Mouse (Mus musculus) urinary bladder, postnatal 25 days (tissue): ENCODE results near the gene Ing1.
"Not testable (repeated sequence)": the region's sequence is repeated elsewhere in the genome, so short reads cannot be mapped to it uniquely, and the experiment has no call there.

Experiments used
- DNase-seq: peaks from one replicate; pipeline ENCODE4 v3.0.0; 2022; ENCODE audit warnings: low spot score

Gene Ing1

DNA sequence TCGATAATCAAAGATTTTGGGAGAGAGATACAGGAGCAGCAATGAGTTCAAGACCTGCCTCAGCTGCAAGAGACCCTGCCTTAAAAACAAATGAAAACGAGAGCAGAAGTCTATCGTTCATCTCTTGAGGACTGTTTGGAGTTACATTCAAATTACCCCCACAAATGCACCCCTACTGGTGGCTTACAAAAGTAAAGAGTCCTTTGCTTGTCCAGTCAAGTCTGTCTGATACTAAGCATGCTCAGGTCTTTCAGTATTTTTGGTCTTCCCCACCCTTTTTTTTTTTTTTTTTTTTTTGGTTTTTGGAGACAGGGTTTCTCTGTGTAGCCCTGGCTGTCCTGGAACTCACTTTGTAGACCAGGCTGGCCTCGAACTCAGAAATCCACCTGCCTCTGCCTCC lies 3.9 kb upstream of the Ing1 start:
- not testable (repeated sequence) for DNase-seq

GRCm38 (mm10) chr8:11552390-11552789 lies 3.0 kb upstream of the Ing1 start:
- no peak for DNase-seq

GRCm38 (mm10) chr8:11555720-11556591 lies 585 bp downstream of the Ing1 start:
- peak; percentile 94 for DNase-seq

DNA sequence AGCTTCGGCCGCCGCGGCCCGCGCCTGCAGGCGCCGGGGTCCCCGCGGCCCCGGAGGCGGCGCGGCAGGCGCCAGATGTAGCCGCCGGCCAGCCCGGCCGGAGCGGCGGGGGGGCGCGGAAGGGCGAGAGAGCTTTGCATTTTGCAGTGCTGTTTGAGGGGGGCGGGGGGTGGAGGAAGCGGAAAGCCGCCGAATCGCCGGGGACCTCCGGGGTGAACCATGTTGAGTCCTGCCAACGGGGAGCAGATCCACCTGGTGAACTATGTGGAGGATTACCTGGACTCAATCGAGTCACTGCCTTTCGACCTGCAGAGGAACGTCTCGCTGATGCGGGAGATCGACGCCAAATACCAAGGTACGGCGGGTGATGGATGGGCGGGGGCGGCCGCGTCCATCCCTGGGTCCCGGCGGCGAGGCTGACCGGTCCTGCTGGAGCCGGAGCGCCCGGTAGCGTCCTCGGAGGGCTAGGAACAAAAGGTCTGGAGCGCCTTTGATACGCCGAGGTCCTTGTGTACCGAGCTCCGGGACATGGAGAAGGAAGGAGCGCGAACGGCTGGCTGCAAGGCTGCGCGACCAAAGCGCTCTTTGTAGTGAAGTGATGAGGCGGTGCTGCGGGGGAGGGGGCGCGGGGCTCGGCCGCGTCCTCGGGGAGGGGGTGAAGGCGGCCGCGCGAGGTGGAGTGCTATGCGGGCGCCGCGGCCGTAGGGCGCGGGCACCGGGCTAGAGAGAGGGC lies 1.5 kb downstream of the Ing1 start:
- DNase-seq: peak; percentile 33

DNA sequence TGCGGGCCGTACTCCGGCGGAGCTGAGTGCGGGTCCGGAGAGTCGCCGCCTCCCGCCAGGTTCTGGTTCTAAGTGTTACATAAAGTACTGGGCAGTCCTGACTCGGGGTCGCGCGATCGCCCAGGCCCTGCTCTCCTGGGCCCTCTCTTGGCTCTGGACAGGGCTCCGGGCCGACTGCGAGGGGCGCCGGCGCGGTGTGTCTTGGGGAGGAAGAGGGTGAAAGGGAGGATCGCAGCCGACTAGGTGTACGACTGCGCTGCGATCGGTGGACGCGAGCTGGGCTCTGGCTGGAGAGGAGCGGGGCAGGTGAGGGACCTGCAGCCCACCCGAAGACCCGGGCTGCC lies 2.0 kb downstream of the Ing1 start:
- peak; percentile 42 for DNase-seq

DNA sequence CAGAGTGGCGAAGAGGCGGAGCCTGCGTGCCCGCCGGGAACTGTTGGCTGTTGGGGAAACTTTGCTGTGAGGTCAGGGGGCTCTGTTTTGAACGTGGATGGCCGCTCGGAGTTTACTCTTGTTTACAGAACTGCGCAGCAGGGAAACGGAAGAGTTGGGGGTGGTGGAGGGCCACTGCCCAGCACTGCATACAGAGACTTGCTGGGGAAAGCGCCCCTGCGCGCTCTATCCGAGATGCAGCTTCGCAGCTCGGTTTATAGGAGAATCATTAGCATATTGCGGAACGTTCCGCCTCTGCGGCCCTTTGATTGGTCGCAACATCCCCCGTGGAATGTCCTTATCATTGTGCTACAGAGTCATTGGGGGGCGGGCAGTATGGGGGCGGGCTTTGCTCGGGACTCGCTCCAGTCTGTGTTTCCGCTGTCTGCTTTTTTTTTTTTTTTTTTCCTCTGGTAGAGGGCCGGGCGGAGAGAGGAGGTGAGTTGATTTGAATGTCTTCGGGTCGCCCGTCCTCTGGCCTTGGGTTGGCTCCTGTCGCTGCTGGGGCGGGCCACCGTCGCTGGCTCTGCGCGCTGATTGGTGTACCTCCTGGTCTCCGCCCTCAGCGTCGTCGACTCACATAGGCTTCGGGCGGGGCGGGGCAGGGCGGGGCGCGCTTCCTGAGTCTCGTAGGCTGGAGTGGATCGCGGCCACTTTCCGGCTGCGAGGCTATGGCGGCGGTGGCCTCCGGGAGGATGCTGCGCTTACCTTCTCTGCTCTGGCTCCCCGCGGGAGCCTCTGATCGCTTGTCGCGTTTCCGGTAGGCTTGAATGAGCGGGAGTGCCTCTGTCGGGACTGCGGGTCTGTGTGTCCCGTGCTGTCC lies 2.6 kb downstream of the Ing1 start:
- DNase-seq: peak; percentile 86

GRCm38 (mm10) chr8:11559511-11559910 lies 4.1 kb downstream of the Ing1 start:
- DNase-seq: no peak

DNA sequence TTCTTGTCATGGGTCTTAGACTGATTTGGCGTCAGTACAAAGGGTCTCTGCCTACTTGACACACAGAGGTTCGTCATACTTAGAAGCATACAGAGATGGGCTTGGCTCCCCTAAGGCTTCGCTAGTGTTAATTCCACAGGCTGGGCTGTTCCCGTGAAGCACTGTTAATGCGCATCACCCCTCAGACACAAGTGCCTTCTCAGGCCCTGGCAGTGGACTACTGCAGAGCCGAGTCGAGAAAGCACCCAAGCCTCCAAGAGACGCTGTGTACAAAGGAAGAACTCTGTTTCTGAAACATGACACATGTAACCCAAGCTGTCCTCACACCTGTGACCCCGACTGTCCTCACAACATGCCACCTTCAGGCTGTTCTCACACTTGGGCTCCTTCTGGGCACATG lies 4.8 kb downstream of the Ing1 start:
- no peak for DNase-seq

DNA sequence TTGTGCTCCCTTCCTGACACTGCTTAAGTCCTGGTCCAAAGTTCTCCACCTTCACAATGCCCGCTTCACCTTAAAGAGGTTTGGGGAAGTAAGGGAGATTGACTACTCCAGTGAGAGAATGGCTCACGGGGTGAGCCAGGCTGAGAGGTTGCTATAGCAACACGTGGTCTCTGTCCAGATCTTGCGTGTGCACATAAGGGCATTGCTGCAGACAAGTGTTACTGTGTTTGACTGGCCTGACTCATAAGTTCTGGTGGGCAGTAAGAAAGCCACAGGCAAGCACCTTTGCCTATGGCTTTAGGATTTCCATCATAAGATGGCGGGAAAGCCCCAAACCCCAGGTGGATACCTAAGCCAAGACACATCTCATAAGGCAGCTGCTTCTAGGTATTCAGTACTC lies 8.9 kb downstream of the Ing1 start:
- no peak for DNase-seq

DNA sequence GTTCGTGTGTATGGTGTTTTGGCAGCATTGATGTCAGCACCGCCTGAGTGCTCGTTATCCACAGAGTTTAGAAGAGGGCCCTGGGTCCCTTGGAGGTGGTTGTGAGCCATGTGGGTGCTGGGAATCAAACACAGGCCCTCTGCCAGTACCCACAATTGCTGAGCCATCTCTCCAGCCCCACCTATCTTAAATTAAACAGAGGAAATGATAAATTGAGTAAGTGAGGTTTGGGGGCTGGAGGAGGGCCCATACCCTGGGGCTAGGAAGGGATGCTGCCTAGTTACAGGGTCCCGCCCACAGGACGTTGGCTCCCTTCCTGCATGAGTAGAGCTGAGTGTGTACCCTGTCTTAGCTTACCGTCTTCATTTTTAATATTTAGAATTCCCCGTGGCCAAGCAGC lies 9.3 kb downstream of the Ing1 start:
- no peak for DNase-seq

- DNase-seq: not testable (repeated sequence)
Observed at GRCm38 (mm10) chr8:11568193-11568592, 12.8 kb downstream of the Ing1 start.

DNA sequence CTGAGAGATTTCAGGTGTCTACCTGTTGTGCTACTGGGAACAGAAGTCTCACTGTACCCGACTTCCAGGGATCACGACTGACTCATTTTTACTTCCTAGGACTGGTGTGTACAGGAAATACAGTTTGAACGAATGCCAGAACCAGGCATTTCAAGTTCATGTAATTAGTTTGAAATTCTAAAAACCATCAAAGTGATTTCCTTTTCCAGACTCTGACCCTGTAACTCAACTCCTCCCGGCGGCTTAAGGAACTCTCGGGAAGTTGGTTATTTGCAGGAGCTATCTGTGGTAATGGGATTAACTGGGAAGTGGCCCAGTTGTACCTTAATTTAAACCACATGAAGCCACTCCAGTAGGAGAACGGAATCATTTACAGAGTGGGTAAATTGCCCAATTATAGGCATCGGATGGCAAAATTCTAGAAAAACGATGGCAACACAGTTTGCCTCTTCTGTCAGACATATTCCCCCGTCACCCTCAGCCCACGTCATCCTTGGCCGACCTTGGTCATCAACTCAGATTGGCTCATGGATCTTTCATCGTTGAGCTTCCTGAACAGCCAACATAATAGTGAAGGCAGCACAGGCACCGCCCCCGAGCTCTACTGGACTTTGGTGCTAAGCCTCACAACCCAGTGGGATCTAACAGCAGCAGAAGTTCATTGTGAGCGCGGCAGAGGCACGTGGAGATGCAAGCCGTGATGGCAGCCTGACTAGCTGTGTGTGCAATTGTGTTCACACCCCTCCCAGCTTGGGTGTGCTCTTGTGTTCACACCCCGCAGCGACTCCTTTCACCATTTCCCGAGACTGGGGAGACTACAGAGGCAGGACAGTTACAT lies 14.1 kb downstream of the Ing1 start:
- DNase-seq: no peak

- DNase-seq: no peak
Observed at GRCm38 (mm10) chr8:11570742-11571141, 15.4 kb downstream of the Ing1 start.

GRCm38 (mm10) chr8:11571950-11572349 lies 16.6 kb downstream of the Ing1 start:
- no peak for DNase-seq

GRCm38 (mm10) chr8:11572428-11572827 lies 17.1 kb downstream of the Ing1 start:
- DNase-seq: no peak

GRCm38 (mm10) chr8:11574911-11575603 lies 19.7 kb downstream of the Ing1 start:
- DNase-seq: no peak

DNA sequence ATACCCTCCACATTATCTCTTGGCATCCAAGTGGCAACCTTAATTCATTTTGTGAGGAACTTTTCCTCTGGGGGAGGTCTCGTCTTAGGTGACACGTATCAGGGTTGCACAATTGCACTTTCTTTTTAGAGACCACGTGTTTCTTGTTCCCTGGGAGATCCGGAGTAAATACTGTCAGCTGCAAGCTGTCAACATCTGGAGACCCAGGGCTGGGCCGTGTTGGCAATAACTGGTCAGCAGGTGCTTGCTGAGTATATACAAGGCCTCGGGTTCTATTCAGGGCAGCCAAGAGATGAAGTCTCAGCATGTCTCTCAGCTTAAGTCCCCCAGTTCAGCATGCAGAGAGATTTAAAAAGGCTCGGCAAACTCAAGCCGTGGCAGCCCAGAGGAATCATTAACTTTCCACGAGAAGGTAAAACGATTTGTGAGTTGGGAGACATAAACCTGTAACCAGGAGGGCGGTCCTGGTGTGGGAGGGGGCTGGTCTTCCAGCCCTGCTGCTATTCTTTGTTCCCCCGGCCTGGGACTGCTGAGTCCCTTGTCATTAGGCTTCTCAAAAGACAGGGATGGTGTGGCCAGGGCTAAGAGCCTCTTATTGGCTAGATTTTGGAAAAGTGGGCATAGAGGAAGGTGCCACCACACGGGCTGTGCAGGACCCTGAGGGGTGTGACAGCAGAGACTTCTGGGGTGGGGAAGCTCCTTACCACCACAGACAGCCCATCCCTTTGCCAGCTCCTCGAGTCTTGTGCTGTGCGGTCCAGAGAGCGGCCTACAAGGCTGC lies 20.4 kb downstream of the Ing1 start:
- no peak for DNase-seq

DNA sequence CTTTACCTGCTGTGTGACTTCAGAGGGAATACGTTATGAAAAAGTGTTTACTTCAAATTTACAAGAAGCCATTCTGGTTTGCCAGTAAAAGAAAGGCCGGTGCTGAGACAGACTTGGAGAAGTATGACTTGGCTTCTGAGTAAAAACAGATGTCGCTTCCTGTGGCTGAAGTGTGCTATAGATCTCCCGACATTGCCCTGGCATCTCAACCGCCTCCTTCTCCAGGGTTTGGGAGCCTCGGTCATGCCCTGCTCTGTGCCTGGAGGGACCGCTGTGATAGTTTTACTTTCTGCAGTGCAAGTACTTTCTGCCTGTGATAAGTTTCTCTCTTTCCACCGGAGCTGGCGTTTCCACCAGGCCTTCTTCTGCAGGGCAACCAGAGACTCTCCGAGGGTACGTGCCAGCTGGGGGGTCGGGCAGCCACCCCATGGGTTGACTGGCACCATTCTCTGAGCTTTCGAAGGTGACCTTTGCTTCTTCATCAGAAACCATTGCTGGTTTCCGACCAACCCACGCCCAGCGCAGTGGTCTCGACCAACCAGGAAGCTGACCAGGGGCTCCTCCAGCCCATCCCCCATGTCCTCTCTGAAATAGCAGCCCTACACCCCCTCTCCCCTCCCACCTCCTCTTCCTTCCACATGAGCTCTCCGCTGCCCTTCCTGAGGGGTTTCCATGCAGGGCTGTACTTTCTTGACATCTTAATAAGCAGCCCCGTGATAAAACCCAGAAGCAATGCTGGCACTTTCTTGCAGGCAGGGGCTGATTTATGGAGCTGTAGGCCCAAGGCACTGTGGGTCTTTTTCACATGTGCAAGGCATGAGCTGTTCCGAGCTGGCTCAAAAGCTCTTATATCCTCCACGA lies 30.4 kb downstream of the Ing1 start:
- DNase-seq: no peak

- DNase-seq: no peak
Observed at GRCm38 (mm10) chr8:11586374-11586745, 31.0 kb downstream of the Ing1 start.
